Mouse (Mus musculus) CD4-positive helper T cell, adult 2 months (primary cell): ENCODE measurements around the gene Dcn.

Source experiments
- DNase-seq: peaks from one replicate; pipeline ENCODE4 v3.0.0-alpha.2; 2012; ENCODE audit warnings: low read depth, missing footprints, low spot score

The Dcn gene

DNA sequence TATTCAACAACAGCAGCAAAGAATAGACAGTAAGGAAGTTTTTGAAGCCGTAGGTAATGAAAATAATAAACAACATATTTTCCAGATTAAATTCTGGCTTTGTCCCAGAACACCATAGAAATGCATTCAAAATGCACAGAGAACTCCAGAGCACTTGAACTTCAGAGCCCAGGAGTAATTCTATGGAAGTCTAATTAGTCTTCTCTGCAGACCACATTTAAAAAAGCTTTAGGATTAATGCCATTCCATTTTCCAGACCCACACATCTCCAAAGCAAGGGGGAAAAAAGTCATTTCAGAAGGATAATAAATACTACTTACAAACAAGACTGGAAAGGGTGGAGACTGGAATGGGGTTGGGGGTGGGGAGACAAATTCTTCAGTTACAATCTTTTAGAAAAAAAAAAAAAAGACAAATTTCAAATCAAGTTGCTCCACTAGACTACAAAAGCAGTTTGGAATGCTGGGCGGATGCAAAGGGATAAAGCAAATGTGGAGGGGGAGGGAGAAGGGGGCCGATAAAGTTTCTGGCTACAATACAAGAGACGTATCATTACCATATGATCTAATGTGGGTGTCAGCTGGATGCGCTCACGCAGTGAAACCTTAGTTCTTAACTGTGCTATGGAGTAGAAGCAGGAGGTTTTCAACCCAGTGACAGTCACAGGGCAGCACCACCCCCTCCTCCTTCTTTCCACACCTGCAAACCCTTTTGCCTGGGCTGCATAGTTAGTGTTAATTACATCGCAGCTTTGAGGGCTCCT is at the start of gene Dcn:
TSS of gene Dcn (plus strand) at position 606 of the 763 bp plus-strand sequence.
- DNase-seq = no peak

DNA sequence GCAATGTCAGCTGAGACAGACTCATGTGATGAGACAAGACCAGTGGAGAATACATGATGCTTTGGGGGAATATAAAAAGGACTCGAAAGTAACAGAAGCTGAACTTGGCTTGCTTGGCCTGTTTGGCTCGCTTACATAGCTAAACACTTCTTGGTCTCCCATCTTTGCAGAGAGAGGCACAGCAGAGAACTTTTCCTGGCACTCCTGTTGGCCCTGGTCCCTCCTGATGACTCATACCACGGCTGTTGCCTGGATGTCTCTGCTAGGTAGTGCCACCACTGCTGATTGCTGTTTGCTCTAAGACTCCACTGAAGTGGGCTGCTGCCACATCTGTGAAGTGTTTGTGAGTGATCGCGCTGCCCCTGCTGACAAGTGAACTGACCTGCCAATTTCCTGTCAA is 42.7 kb upstream of the Dcn start:
- DNase-seq = no peak

GRCm38 (mm10) chr10:97442300-97442699 is 37.1 kb upstream of the Dcn start:
- DNase-seq = no peak

GRCm38 (mm10) chr10:97446486-97446885 is 32.9 kb upstream of the Dcn start:
- DNase-seq = no peak

- no peak for DNase-seq
These were observed 26.5 kb upstream of the Dcn start for GRCm38 (mm10) chr10:97452886-97453285.

DNA sequence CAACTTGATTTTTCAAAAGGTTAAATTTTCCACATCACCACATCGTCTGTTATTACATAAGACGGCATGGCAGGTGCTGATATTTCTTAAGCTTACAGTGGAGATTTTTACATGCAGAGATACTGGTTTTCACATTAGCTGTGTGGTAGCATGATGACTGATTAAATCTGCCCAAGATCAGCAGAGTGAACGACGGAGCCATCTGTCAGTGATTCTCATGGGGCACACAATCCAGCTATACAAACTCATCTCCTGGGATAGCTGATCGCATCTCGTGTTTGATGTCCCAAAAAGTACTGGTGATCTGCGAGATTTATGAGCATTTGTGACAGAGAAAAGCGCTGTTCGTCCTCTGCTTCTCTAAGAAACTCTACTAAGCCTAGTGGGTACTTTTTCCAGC is 25.9 kb upstream of the Dcn start:
- DNase-seq = no peak

- DNase-seq = no peak
These were observed 22.4 kb upstream of the Dcn start for GRCm38 (mm10) chr10:97456993-97457392.

DNA sequence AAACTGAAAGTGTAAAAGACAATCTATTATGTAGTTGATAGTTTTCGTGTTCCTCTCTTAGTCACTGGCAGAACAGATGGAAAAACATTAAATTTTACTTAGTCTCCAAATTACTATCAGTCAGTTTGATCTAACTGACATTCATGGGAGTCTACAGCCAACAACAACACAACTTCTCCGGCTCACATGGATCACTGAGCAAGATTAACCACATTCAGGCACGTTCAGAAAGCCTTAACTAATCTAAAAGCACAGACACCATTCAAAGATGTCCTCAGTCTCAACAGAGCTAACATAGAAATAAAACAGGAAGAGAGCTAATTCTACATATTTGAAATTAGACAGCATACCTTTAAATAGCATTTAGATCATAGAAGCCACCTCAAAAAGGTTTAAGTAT is 12.6 kb upstream of the Dcn start:
- no peak for DNase-seq

- no peak for DNase-seq
These were observed 9.8 kb upstream of the Dcn start for GRCm38 (mm10) chr10:97469411-97470140.

DNA sequence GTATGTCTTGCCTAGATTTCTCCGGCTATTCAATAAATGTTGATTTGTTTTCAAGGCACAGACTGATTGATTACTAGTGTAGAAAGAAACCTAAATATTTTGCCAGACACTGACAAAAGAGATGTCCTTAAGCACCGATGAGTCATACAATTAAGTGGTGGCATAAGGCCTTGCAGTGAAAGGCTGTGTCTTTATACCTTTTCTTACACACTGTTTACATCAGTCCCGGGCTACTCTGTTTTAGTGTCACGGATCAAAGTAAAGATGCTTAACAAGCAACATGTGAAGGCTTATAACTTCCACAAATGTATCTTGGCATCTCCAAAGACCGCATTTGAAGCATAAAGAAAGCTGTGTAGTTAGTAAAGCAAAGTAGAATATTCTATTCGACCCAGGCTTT is 3.9 kb upstream of the Dcn start:
- DNase-seq = no peak

GRCm38 (mm10) chr10:97478259-97478658 is 1.1 kb upstream of the Dcn start:
- no peak for DNase-seq

DNA sequence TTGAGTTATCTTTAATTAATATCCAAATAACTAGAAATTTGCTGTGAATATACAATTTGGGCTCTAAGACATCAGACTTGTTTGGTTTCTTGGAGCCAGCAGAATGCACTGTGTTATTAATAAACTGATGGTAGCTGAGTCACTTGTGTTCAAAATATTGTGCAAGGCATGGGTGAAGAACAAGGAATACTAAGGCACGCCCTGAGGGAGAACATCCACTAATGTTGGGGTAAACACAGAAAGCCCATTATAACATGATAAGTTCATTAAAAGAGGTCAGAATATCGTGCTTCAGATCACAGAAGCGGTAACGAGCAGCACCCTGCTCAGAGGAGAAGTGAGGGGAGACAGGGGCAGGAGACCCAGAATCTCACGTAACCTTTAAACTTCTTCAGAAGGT is 2.7 kb downstream of the Dcn start:
- no peak for DNase-seq

GRCm38 (mm10) chr10:97484049-97484448 is 4.6 kb downstream of the Dcn start:
- no peak for DNase-seq

DNA sequence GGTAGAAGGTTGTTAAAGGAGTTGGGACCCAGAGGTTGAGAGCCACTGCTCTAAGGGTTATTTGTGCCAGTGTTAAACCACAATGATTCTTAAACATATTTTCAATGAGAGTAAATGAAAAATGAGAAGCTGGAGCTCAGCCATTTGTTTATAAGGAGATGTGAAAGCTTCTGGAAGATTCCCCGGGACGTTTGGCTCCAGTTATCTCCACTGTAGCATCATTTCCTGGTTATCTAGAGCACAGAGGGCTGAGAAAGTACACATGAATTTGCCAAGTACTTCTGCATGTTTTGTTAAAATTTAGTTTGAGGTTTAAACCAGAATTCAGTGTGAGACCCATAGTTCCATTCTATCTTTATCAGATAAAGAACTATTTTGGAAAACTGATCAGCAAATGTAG is 5.7 kb downstream of the Dcn start:
- DNase-seq = no peak

DNA sequence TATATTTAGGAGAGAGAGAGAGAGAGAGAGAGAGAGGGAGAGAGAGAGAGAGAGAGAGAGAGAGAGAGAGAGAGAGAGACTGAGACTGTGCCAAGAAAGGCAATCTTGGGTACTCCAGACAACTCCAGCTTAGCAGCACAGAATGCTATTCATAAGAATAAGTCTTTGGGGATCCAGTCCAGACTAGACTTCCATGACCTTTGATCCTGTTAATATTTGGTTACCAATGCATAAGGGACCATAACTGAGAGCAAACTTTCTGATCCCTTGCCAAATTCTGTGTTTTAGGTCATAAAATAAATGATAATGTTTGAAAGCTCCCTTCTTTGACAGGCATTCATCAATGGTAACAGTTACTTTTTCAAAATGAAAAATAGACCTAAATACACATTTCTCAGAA is 6.7 kb downstream of the Dcn start:
- DNase-seq = no peak

GRCm38 (mm10) chr10:97487269-97487989 is 8.0 kb downstream of the Dcn start:
- no peak for DNase-seq

DNA sequence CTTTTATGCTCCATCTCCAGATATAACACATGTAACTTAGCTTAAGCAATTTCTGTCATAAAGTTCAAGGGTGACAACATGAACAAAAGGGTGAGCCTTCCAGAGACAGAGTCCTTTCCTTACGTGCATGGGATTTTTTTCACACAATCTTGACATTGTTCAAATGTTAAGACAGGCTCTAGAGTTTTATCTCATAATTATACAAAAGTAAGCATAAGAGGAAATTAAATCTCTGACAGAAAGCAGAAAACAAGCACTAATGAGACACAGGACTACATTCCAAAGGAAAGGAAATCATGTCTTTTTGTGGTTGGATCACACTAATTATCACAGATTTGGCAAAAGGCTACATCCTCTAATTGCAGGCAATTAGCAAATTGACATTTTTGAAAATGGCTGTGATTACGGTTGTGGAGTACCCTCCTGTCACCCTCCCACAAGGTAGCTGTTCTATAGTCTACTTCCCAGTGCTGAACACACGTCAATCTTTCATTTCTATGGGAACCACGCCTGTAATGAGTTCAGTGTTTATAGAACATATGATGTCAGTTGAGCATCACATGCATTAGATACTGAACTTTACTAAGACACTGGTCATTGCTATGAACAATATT is 13.1 kb downstream of the Dcn start:
- DNase-seq = no peak

GRCm38 (mm10) chr10:97497646-97498045 is 18.2 kb downstream of the Dcn start:
- DNase-seq = no peak

GRCm38 (mm10) chr10:97523366-97523765 is 44.0 kb downstream of the Dcn start:
- DNase-seq = no peak

GRCm38 (mm10) chr10:97535697-97536096 is 56.3 kb downstream of the Dcn start:
- no peak for DNase-seq

DNA sequence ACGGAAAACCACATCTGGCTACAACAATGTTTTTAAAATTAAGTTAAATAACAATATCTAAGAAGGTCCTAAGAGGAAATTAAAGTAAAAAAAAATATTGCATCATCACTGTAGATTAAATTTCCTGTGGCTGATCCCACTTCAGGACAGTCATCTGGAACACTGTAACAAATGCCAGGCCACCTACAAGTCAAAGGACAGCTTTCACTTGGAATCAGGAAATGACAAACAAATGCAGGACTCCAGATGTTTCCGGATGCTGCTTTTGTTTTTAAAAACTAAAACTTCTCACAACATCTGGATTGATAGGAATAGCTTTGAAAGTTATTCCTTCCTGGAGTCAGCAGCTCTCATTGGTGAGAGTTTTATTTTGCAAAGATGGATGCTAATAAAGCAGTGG is 57.5 kb downstream of the Dcn start:
- no peak for DNase-seq

- no peak for DNase-seq
These were observed 58.8 kb downstream of the Dcn start for GRCm38 (mm10) chr10:97538202-97538601.
